Mouse (Mus musculus): ENCODE results near the gene Fam168a.

GRCm38 (mm10) chr7:100663729-100664304 is 42.6 kb upstream of the Fam168a start:
- no peak for TF ChIP-seq CTCF (IDR thresholded peaks at IDR 0.05; ENCODE audit: low read depth)
- no peak for TF ChIP-seq EP300 (optimal IDR thresholded peaks at IDR 0.05)
